Mouse (Mus musculus) layer of hippocampus, postnatal 36 days (tissue): Measurements from ENCODE around the gene Trpc2. TPM values are rescaled to one million over a fixed set of nuclear protein-coding genes. Genes with fewer than 3 reads are reported as not detected.

ENCODE experiments used
- DNase-seq, 2 experiments: peaks; one replicate each; pipeline ENCODE4 v3.0.0; 2022
- total RNA-seq, 2 experiments: library from RNA; stranded (reverse); gene quantifications; 2 replicates each; pipeline ENCODE4 v1.2.3; 2021

The Trpc2 gene
- total RNA-seq, 2 experiments from 2014 or later = 1.4 to 2.5 TPM

DNA sequence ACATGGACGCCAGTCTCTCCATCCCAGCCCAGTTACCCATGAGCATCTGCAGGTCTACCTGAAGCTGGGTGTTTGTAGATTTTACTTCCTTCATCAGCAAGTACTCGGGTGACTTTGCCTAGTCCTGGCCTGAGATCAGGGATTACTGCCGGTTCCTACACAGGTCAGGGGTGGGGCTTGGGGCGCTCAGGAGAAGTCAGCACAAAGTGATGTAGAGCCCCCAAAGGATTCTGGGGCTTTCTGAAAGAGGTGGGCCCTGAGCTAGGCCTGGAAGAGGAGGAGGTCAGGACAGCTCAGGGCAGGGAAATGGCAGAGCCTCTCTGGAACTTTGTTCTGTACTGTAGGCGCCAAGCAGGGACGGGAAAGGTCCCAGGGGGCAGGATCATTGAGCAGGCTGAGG is 19.8 kb downstream of the Trpc2 start:
- no peak for DNase-seq

DNA sequence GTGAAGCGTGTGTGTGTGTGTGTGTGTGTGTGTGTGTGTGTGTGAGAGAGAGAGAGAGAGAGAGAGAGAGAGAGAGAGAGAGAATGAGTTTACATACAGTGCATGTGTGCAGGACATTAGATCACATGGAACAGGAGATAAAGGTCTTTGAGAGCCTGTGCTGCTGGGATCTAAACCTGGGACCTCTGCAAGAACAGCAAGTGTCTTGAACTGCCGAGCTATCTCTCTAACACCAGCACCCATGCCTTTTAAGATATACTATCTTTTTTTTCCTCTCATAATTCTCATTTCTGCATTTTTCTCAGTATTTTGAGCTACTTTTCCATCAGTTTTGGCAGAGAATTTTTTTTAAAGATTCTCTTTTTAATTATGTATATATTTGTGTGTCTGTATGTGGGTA is 20.6 kb downstream of the Trpc2 start:
- no peak for DNase-seq

DNA sequence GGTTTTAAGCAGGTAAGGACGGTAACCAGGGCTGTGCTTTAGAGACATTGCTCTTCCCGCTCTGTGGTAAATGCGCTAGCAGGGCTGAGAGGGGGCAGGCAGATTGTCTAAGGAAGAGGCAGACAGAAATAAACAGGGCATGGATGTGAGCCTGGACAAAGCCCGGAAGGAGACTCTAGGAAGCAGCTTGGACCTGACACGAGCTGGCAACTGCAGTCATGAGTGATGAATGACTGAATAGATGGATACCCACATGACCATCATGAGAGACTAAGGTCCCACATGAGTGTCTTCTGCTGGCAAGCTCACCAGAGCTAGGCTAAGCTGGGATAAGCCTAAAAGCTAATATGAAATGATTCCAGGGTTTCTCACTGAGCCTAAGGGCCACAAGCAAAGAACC is 21.2 kb downstream of the Trpc2 start:
- DNase-seq = no peak

DNA sequence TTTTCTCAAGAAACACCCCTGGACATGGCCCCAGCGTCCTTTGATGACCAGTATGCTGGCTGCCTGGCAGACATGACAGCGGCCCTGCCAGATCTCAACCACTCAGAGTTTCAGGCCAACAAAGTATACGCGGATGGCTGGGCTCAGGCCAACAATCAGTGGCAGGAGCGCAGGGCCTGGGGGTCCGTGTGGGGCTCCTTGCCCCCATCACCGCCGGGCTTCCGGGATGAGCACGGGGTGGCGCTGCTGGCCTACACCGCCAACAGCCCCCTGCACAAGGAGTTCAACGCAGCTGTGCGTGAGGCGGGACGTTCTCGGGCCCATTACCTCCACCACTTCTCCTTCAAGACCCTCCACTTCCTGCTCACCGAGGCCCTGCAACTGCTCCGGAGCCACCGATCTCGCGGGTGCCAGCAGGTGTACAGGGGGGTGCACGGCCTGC is 23.8 kb downstream of the Trpc2 start:
- DNase-seq = no peak

DNA sequence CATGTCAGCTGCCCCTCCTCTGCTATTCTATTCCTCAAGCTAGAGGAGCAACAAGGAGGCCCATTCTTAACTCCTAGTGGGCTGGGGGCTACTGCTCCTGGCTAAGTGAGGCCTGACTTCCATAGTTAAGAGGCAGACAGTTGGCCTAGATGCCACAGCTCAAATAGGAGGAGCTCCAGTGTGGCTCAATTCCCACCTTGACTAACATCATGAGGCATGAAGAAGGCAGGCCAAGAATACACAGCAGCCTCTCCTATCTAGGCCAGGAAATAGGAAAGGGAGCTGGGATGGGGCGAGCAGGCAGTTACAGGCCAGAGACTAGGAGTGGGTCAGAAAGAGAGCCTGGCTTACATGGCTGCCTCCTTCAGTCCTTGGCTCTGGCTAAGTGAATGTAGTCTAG is 25.3 kb downstream of the Trpc2 start:
- no peak for DNase-seq

DNA sequence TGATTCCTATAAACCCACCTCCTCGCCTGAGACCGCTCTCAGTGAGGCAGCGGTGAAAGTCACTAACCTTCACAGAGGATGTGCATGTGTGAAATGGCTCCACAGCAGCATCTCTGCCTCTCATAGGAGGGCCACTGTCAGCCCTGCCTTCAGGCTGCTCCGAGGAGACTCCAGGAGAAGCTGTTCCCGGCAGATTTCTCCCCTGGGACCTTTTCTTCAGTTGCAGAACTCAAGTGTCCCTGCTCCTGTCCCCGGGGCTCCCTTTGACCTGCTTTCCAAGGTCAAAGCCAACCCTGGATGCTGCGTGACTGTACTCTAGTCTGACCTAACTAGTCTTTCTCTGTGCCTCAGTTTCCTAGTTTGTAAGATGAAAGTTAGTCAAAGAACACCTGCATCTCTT is 26.3 kb downstream of the Trpc2 start, which contains the start of gene Art5:
TSS of gene Art5 (minus strand) at position 319 of the 400 bp plus-strand sequence.
- no peak for DNase-seq

DNA sequence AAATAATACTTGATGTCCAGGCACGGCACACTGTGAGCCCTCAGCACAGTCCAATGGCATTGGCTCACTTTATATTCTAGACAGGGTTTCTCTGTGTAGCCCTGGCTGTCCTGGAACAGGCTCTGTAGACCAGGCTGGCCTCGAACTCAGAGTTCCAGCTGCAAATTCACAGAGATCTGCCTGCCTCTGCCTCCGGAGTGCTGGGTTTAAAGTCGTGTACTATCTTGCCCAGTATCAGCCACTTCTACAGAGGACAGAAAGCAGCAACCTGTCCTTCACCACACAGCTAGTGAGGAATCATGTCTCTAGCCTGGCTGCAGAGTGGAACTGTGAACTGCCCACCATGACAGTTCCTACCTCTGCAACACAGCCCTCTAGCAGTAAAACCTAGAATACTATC is 26.8 kb downstream of the Trpc2 start:
- DNase-seq = no peak

DNA sequence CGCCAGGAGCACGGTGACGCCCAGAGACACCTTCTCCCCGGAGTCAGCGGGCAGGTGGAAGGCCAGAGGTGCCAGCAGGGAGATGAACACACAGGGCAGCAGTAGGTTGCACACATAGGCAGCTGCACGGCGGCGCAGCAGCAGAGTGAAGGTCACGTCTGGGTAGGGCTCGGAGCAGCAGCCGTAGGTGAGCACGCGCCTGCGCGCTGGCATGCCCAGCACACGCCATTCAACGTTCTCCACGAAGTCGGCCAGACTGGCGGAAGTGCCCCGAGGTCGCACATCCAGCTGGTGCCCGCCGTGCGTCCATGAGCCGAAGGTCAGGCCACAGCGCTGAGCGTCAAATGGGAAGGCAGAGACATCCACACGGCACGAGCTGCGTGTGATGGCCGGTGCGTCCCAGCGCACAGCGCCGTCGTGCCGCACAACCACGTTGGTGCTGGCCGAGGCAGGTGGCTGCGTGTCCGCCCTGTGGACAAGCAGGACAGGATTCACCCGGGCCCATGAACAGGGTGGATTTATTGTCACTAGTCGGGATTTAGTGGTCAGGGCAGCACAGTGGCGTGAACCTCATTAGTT is 30.3 kb downstream of the Trpc2 start:
- no peak for DNase-seq

DNA sequence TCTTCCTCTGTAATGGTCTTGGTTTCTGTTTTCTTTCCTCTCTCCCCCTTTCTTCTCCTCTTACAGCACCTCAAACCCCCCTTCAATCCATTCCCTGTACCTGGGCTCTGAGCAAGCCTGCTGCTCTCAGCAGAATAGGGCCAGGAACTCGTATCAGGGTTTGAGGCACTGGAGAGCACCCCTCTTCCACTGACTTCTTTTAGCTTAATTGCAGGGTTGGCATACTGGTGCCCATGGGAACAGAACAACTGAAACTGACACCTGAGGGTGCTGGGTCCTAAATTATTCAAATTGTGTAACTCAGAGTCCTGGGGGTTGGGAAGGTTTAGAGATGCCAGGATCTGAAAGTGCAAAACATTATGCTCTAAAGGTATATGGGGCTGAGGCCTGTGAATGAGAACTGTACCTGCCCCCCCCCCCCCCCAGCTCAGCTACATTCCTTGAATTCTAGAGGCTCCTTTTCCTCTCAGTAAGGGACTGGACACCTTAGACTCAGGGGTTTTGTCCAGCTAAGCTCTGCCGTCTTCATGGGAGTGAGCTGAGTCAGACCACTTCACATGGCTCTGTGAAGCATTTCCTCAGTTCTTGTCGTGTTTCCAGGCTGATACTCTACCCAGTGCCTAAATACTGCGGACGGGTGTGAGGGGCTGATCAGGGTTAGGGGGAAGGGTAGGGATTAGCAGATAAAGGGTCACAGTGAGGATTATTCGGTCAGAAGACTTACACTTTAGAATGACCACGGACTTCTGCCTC is 33.8 kb downstream of the Trpc2 start, which contains the start of gene Chrna10:
TSS of gene Chrna10 (minus strand) at position 250 of the 753 bp plus-strand sequence.
- DNase-seq = no peak

DNA sequence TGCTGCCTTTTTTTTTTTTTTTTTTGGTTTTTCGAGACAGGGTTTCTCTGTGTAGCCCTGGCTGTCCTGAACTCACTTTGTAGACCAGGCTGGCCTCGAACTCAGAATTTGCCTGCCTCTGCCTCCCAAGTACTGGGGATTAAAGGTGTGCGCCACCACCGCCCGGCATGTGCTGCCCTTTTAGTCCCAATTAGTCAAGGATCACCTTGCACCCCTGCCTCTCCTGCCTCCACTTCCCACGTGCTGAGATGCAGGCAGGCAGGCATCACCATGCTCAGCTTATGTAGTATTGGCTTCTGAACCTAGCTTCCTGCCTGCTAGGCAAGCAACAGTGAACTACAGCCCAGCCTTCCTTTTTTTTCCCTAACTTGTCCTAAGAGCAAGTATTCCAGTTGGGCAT is 34.5 kb downstream of the Trpc2 start:
- DNase-seq = no peak

DNA sequence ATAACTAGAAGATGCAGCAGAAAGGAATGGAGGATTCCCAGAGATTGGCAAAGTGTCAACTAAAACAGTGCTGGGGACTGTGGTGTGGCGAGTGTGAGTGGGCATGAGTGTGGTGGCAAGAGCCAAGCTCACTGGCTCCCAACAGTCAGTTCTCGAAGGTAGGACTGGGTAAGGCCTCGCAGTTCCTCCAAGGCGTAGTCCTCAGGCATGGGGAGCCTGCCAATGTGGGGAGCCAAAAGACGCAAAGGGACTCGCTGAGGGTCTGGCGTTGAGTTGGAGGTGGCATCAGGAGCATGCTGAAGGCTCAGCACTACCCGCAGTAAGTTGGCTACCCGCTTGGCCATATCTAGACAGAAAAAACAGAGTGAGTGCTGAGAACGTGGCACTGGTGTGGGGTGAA is 37.4 kb downstream of the Trpc2 start:
- DNase-seq = no peak

DNA sequence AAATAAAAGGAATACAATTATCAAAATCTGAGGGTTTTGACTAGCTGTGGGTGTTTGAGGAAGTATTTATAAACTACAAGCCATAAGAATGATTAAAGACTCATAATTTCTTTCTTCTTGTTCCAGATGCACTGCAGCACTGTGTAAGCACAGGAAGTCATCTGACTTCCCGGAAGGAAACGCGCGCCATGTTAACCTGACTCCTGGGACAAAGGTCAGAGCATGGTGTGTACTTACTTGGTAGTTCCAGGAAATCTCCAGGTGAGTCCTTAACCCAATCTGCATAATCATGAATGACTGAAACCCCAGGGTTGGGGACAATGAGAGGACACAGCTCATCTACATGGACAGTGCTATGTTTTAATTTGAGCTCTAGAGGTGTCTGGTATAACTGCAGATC is 49.5 kb downstream of the Trpc2 start:
- no peak for DNase-seq

DNA sequence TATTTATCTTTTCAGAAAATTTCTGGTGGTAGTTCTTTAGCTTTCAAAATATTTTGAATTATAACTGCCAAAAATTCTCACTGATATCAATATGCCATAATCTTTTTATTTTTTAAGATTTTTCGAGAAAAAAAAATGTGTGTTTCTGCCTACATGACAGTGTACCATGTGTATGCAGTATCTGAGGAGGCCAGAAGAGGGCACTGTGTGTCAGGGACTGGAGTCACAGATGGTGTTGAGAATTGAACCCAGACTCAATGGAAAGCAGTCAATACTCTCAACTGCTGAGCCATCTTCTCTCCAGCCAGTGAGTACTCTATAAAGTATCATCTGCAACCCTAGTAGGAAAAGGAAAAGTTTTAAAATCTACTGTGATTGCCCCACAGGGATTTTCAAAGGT is 54.5 kb downstream of the Trpc2 start:
- DNase-seq = no peak

DNA sequence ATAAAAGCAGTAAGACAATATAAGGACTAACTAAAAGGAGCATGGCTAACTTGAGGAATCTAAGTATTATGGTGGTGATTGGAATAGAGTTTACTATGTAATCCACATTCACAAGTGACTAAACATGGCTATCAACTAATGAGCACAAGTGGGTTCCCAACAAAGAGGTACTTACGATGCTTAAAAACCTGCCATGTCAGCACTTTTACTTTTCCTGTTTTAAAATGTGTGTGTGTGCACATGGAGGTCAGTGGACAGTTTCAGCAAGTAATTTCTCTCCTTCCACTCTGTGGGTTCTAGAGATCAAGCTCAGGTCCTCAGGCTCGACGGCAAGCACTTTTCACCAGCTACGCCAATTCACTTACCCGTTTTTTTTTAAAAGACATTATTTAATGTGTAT is 55.0 kb downstream of the Trpc2 start:
- no peak for DNase-seq

Other genes with a start within 250 kb of the Trpc2 start
- gene Inppl1, start 244.9 kb upstream of the Trpc2 start, total RNA-seq = 10 to 100 TPM; 28.7 to 29.2 TPM
- gene Folr2, start 225.9 kb upstream of the Trpc2 start, total RNA-seq = not detected
- 10 to 100 TPM; 27.9 to 30.1 TPM for gene Anapc15, start 219.4 kb upstream of the Trpc2 start, total RNA-seq
- gene Folr1, start 212.3 kb upstream of the Trpc2 start, total RNA-seq = 1 to 10 TPM in 1 of 2 experiments, under 1 TPM in 1; 0.62 to 4.9 TPM
- 10 to 100 TPM; 87.9 to 90.5 TPM for gene Lamtor1, start 177.2 kb upstream of the Trpc2 start, total RNA-seq
- gene Tomt, start 176.8 kb upstream of the Trpc2 start, total RNA-seq = not detected
- 1 to 10 TPM; 4.8 to 5.7 TPM for gene Lrrc51, start 149.2 kb upstream of the Trpc2 start, total RNA-seq
- gene Numa1, start 149.0 kb upstream of the Trpc2 start, total RNA-seq = 100 to 1,000 TPM; 101 to 112 TPM
- 10 to 100 TPM in 1 of 2 experiments, 1 to 10 TPM in 1; 7.8 to 11.0 TPM for gene Il18bp, start 64.4 kb upstream of the Trpc2 start, total RNA-seq
- 10 to 100 TPM; 39.5 to 51.6 TPM for gene Rnf121, start 17.6 kb upstream of the Trpc2 start, total RNA-seq
- 10 to 100 TPM; 27.5 to 30.0 TPM for gene Xndc1, start 17.6 kb upstream of the Trpc2 start, total RNA-seq
- gene Xntrpc, start 17.4 kb upstream of the Trpc2 start, total RNA-seq = 1 to 10 TPM; 2.2 to 2.4 TPM
- gene Art1, start 18.6 kb downstream of the Trpc2 start, total RNA-seq = not detected
- not detected for gene Art5, start 26.4 kb downstream of the Trpc2 start, total RNA-seq
- gene Chrna10, start 33.7 kb downstream of the Trpc2 start, total RNA-seq = not detected
- gene Nup98, start 127.1 kb downstream of the Trpc2 start, total RNA-seq = 10 to 100 TPM; 38.8 to 44.9 TPM
- 10 to 100 TPM; 27.1 to 29.1 TPM for gene Pgap2, start 127.1 kb downstream of the Trpc2 start, total RNA-seq
- 10 to 100 TPM; 23.9 to 29.4 TPM for gene Rhog, start 172.9 kb downstream of the Trpc2 start, total RNA-seq
- 10 to 100 TPM; 66.1 to 67.8 TPM for gene Stim1, start 184.7 kb downstream of the Trpc2 start, total RNA-seq